Mouse (Mus musculus) MEL (cell line): ENCODE results near the gene Chid1.

ENCODE experiments used
- BHLHE40 ChIP-seq: IDR thresholded peaks from 2 replicates; pipeline ENCODE4 v1.6.1; 2012; ENCODE audit warnings: low read depth, mild to moderate bottlenecking, inconsistent platforms, low read length, improper control_type of control experiment, borderline replicate concordance
- CHD2 ChIP-seq: IDR thresholded peaks from 2 replicates; pipeline ENCODE4 v1.6.1; 2011; ENCODE audit warnings: low read length, improper control_type of control experiment
- CTCF ChIP-seq, 3 experiments: IDR thresholded peaks in 2 of 3; conservative IDR thresholded peaks in 1 of 3; 2 replicates each; pipeline ENCODE4 v1.5.1; 2011 to 2012; ENCODE audit warnings: low read length in 3 of 3, low read depth in 2 of 3, mild to moderate bottlenecking in 2 of 3, improper control_type of control experiment in 1 of 3, inconsistent platforms in 1 of 3, mixed read lengths in 1 of 3, moderate library complexity in 1 of 3; ENCODE audit not compliant: control insufficient read depth in 1 of 3, insufficient read depth in 1 of 3, poor library complexity in 1 of 3, severe bottlenecking in 1 of 3
- ELF1 ChIP-seq: IDR thresholded peaks from 2 replicates; pipeline ENCODE4 v1.6.1; 2014; ENCODE audit warnings: low read depth, mild to moderate bottlenecking, inconsistent platforms, low read length, improper control_type of control experiment, moderate library complexity
- EP300 ChIP-seq, 2 experiments: IDR thresholded peaks; 2 replicates each; pipeline ENCODE4 v1.6.1; 2011; ENCODE audit warnings: improper control_type of control experiment in 2 of 2, low read length in 2 of 2, low read depth in 1 of 2, mild to moderate bottlenecking in 1 of 2
- GABPA ChIP-seq: IDR thresholded peaks from 2 replicates; pipeline ENCODE4 v1.6.1; 2012; ENCODE audit warnings: low read depth, mild to moderate bottlenecking, inconsistent platforms, low read length, improper control_type of control experiment, moderate library complexity
- MEF2A ChIP-seq: IDR thresholded peaks from 2 replicates; pipeline ENCODE4 v1.6.1; 2014; ENCODE audit warnings: low read depth, mild to moderate bottlenecking, inconsistent platforms, low read length, improper control_type of control experiment; ENCODE audit not compliant: poor library complexity, insufficient replicate concordance, severe bottlenecking; ENCODE audit errors: extremely low read depth
- MYC ChIP-seq: IDR thresholded peaks from 2 replicates; pipeline ENCODE4 v1.6.1; 2011; ENCODE audit warnings: low read depth, mild to moderate bottlenecking, low read length, improper control_type of control experiment, moderate library complexity
- POLR2A ChIP-seq, 2 experiments: IDR thresholded peaks; 2 replicates each; pipeline ENCODE4 v1.6.1; 2011 to 2012; ENCODE audit warnings: low read length in 2 of 2, mild to moderate bottlenecking in 2 of 2, control low read depth in 1 of 2, improper control_type of control experiment in 1 of 2, low read depth in 1 of 2, moderate library complexity in 1 of 2; ENCODE audit not compliant: control insufficient read depth in 1 of 2, insufficient read depth in 1 of 2, poor library complexity in 1 of 2
- POLR2AphosphoS2 ChIP-seq: IDR thresholded peaks from 2 replicates; pipeline ENCODE4 v1.6.1; 2011; ENCODE audit warnings: low read length, improper control_type of control experiment
- RCOR1 ChIP-seq: IDR thresholded peaks from 2 replicates; pipeline ENCODE4 v1.6.1; 2012; ENCODE audit warnings: low read depth, mild to moderate bottlenecking, inconsistent platforms, low read length, improper control_type of control experiment
- SMC3 ChIP-seq: IDR thresholded peaks from 2 replicates; pipeline ENCODE4 v1.6.1; 2011; ENCODE audit warnings: low read depth, low read length, improper control_type of control experiment
- TCF12 ChIP-seq: IDR thresholded peaks from 2 replicates; pipeline ENCODE4 v1.6.1; 2014; ENCODE audit warnings: low read depth, mild to moderate bottlenecking, inconsistent platforms, low read length, improper control_type of control experiment, moderate library complexity
- ZNF384 ChIP-seq: IDR thresholded peaks from 2 replicates; pipeline ENCODE4 v1.6.1; 2012; ENCODE audit warnings: low read depth, mild to moderate bottlenecking, inconsistent platforms, low read length, improper control_type of control experiment

DNA sequence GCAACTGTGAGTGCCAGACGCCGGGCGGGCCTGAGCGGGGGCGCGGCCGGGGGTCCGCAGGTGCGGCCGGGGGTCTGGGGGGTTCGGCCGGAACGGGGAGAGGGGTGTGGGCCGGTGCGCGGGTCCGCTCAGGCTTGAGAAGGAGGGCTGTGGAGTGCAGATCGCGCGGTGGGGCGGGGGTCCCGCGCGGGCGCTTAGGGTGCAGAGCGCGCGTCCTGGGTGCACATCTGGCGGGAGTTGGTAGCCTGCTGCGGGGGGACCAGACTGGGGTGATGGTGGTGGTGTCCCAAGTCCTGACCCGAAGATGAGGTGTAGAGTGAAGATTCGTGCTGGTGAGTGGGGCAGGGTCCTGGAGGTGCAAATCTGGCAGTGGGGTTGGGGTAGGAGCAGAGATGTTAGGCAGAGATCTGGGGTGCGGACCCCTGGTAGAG lies 22.8 kb upstream of the Chid1 start:
- no peak for TF ChIP-seq CTCF (IDR thresholded peaks at IDR 0.05 in 2 of 3, conservative IDR thresholded peaks at IDR 0.05 in 1 of 3; ENCODE audit: control insufficient read depth in 1 of 3, insufficient read depth in 1 of 3, low read depth in 2 of 3, low read length in 3 of 3, poor library complexity in 1 of 3, severe bottlenecking in 1 of 3)
- no peak for TF ChIP-seq TCF12
- TF ChIP-seq SMC3 = no peak
- no peak for TF ChIP-seq POLR2A (IDR thresholded peaks at IDR 0.05; ENCODE audit: control insufficient read depth in 1 of 2, insufficient read depth in 1 of 2, low read depth in 1 of 2, low read length in 2 of 2, poor library complexity in 1 of 2)
- TF ChIP-seq CHD2 = no peak
- TF ChIP-seq RCOR1 = no peak
- TF ChIP-seq MEF2A = no peak
- no peak for TF ChIP-seq EP300 (IDR thresholded peaks at IDR 0.05; ENCODE audit: low read depth in 1 of 2, low read length in 2 of 2)
- TF ChIP-seq POLR2AphosphoS2 = no peak
- TF ChIP-seq ELF1 = no peak
- TF ChIP-seq ZNF384 = no peak
- no peak for TF ChIP-seq GABPA
- TF ChIP-seq MYC = no peak
- no peak for TF ChIP-seq BHLHE40
